Mouse (Mus musculus) retina, embryonic 14.5 days (tissue): Measurements from ENCODE around the gene Trappc10.
"Not testable (repeated sequence)": the region's sequence is repeated elsewhere in the genome, so short reads cannot be mapped to it uniquely, and the experiment has no call there.

Experiments used
- DNase-seq: peaks from one replicate; pipeline ENCODE4 v3.0.0-alpha.2; 2015; ENCODE audit warnings: low spot score

Gene Trappc10

DNA sequence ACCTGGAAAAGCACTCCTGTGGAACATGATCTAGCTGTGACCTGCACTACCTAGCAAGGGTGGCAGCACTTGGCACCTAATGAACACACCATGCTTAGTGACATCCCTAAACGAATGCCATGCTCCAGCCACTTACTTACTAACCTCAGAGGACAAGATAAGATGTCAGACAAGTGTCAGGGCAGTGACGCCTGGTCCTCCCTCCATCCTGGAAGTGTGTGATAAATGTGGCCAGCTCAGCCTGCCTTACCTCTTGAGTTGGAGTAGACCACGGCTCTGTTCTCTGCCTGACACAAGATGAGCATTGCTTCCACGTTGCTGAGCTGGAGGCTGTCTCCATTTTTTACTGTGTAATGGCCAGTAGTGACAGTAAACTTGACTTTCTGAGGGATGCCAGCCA lies 43.3 kb downstream of the Trappc10 start:
- no peak for DNase-seq

GRCm38 (mm10) chr10:78192933-78193332 lies 51.5 kb downstream of the Trappc10 start:
- DNase-seq: no peak

DNA sequence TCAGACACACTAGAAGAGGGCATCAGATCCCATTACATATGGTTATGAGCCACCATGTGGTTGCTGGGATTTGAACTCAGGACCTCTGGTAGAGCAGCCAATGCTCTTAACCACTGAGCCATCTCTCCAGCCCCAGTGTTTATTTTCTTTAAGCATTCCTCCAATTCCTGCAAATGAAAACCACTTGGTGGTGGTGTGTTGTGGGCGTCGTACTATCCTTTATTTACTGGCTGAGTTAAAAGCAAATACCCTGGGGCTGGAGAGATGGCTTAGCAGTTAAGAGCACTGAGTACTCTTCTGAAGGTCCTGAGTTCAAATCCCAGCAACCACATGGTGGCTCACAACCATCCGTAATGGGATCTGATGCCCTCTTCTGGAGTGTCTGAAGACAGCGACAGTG lies 58.4 kb downstream of the Trappc10 start:
- DNase-seq: not testable (repeated sequence)

- DNase-seq: no peak
These were observed 59.1 kb downstream of the Trappc10 start for GRCm38 (mm10) chr10:78185381-78185725.

DNA sequence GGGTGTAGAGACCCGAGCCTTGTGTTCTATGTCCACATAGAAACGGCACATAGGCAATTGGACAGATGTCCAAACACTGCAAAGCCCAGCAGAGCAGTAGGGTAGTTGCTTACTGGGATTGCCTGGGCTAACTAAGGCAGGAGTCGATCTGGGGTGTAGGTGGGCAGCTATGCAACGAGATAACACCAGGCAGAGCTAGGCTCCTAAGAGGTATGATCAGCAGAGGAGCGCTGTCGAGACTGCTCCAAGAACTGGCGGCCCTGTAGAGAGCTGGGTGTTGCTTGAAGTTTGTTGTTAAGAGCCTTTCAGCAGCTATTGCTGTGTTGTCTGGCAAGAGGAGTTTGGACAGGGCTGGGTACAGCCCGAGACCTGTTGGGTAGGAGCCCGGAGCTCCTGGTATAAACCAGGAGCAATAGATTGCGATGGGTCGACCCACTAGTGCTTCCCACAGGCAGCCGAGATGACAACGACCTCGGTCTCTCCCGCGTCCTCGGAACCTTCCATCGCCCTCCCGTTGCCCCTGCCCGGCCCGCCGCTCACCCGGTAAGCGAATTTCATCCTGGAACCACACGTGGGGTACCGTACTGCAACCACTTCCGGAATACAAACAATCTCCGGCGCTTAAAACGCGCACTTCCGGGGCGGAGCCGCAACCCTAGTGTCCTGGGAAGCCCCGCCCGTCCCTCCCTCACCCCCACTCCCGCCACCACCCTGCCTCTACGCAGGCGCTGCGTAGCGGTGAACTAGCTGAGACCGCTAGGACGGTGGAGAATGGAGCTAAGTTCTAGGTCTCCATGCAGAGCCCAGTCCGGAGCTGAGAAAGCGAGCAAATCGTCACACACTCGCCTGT lies 59.7 kb downstream of the Trappc10 start, which contains the start of gene Pwp2:
Gene Pwp2 (minus strand): TSS at position 619 of the 850 bp plus-strand sequence.
- peak; percentile 96 for DNase-seq

GRCm38 (mm10) chr10:78183577-78183976 lies 60.9 kb downstream of the Trappc10 start:
- DNase-seq: no peak

DNA sequence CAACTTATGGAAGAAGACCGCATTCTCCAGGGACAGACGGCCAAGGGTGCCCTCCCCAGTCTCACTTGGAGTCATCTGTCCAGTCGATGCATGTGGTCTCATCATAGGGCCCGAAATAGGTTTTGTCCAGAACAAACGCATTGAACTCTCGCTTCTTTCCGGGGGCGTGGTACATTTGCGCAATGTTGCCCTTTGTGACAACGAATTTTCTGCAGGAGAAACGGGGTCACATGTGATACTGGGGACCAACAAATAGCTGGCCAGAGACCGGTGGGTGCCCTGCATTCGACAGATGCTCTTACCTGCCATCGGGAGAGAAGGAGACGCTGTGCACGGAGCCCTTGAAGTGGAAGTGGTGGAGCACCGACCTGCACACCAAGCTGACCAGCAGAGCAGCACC lies 62.1 kb downstream of the Trappc10 start:
- DNase-seq: no peak

GRCm38 (mm10) chr10:78174474-78174873 lies 70.0 kb downstream of the Trappc10 start:
- no peak for DNase-seq

- DNase-seq: no peak
These were observed 72.9 kb downstream of the Trappc10 start for GRCm38 (mm10) chr10:78171581-78171980.

DNA sequence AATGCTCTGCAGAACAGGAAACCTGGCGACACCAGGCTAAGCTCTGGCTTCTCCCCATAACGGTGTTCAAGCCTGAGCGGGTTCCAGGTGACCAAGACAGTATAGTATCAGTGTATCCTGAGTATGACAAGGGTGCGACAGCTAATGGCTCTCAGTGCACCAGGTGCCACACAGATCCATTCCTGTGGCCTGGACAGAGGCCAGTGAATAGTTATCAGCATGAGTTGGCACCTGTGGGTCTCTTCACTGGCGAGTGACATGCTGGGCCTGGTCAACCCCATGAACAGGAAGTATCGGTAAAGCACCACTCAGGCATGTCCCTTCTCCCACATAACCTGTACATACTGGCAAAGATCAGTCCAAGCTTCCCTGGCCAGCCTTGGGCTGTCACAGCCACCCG lies 73.4 kb downstream of the Trappc10 start:
- no peak for DNase-seq

- no peak for DNase-seq
These were observed 74.0 kb downstream of the Trappc10 start for GRCm38 (mm10) chr10:78170445-78170844.

- peak; percentile 99 for DNase-seq
These were observed 75.0 kb downstream of the Trappc10 start, which contains the start of gene D10Jhu81e for GRCm38 (mm10) chr10:78169281-78170042. TSS of gene D10Jhu81e (minus strand) at chr10:78169782.

DNA sequence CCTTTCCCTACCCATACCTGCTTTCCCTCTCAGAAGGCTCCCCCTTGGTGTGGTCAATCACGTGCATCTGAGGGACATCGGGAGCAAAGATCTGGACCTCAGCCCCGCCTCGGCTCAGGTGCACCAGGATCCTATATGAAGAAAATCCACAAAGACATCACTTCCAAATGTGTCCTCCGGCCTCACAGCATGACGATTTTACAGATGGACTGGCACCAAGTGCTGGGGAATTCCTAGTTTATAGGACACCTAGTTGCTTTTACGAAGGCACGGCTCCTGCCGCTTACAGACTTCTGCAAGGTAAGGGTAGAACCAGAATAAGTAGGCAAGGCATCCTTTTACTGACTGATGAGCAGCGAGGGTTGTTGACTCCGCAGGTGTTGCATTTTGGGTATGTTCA lies 75.6 kb downstream of the Trappc10 start:
- DNase-seq: no peak

GRCm38 (mm10) chr10:78167775-78168174 lies 76.7 kb downstream of the Trappc10 start:
- DNase-seq: no peak

DNA sequence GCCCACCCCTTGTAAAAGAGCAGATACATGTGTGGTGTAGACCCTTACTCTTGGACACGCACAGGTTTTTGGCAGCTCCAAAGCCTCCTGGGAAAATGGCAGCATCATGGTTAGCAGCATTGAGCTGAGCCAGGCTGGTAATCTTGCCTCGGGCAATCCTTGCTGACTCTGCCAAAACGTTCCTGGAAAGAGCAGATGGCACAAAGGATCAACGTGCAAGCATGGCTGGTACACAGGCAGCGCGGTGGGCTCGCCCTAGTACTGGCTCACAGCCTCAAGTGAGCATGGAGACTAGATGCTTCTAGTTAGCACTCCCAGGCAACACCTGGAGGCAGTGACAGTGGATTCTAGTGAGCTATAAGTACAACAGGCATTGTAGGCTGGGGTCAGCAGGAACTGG lies 77.1 kb downstream of the Trappc10 start:
- DNase-seq: no peak

GRCm38 (mm10) chr10:78165256-78166005 lies 79.0 kb downstream of the Trappc10 start:
- DNase-seq: no peak

DNA sequence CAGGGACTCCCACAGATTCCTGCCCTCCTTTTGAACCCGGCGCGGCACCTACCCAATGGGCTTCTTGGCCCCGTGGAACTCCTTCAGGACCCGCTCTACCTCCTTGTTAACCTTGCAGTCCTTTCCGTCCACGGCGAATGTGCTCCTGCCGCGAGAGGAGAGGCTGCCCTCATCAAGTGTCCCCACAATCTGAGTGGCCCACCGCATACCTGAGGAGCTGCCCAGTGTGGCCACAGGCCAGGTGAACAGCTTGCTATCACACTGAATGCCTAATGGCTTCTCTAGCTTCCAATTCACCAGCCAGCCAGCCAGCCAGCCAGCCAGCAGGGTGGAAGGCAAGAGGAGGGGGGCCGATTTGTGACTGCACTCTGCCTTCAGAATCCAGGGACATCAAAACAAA lies 79.7 kb downstream of the Trappc10 start:
- DNase-seq: no peak

GRCm38 (mm10) chr10:78163923-78164322 lies 80.5 kb downstream of the Trappc10 start:
- peak; percentile 83 for DNase-seq

GRCm38 (mm10) chr10:78163241-78163640 lies 81.2 kb downstream of the Trappc10 start:
- no peak for DNase-seq

GRCm38 (mm10) chr10:78162646-78163045 lies 81.8 kb downstream of the Trappc10 start:
- DNase-seq: no peak

- no peak for DNase-seq
These were observed 83.3 kb downstream of the Trappc10 start for GRCm38 (mm10) chr10:78161096-78161495.

GRCm38 (mm10) chr10:78160369-78161095 lies 83.9 kb downstream of the Trappc10 start:
- DNase-seq: no peak
